Mouse (Mus musculus) spleen, adult 2 months (tissue): Measurements from ENCODE around the gene Cep135. TPM values are rescaled to one million over a fixed set of nuclear protein-coding genes. Genes with fewer than 3 reads are reported as not detected.

Experiments used
- DNase-seq, 2 experiments: peaks; one replicate each; pipeline versions ENCODE4 v3.0.0 to v3.0.0-alpha.2; 2012 to 2021; ENCODE audit warnings: low spot score in 2 of 2, low read depth in 1 of 2
- H3K27ac ChIP-seq: fragments of 200-500 bp; 2 replicates; pipeline ENCODE4 v1.5.1; 2012; ENCODE audit warnings: low read length, inconsistent platforms; ENCODE audit not compliant: insufficient read depth
- H3K27me3 ChIP-seq: fragments of 200-500 bp; 2 replicates; pipeline ENCODE4 v1.6.1; 2012; ENCODE audit warnings: mild to moderate bottlenecking, moderate library complexity, low read length, inconsistent platforms; ENCODE audit not compliant: control insufficient read depth, insufficient read depth
- H3K36me3 ChIP-seq: fragments of 200-500 bp; 2 replicates; pipeline ENCODE4 v1.6.1; 2012; ENCODE audit warnings: mild to moderate bottlenecking, low read length, inconsistent platforms; ENCODE audit not compliant: control insufficient read depth, insufficient read depth
- H3K4me1 ChIP-seq: fragments of 200-500 bp; 2 replicates; pipeline ENCODE4 v1.6.1; 2011; ENCODE audit warnings: inconsistent platforms; ENCODE audit not compliant: control insufficient read depth, insufficient read depth, insufficient read length
- H3K4me3 ChIP-seq: fragments of 200-500 bp; 2 replicates; pipeline ENCODE4 v1.5.1; 2011; ENCODE audit warnings: mild to moderate bottlenecking, inconsistent platforms; ENCODE audit not compliant: insufficient read depth, insufficient read length; ENCODE audit errors: extremely low read depth
- CTCF ChIP-seq: fragments of 200-500 bp; IDR thresholded peaks from 2 replicates; pipeline ENCODE4 v1.5.1; 2011; ENCODE audit warnings: mild to moderate bottlenecking, inconsistent platforms; ENCODE audit not compliant: insufficient read depth, insufficient read length, insufficient replicate concordance; ENCODE audit errors: extremely low read depth
- POLR2A ChIP-seq: fragments of 200-500 bp; IDR thresholded peaks from 2 replicates; pipeline ENCODE4 v1.6.1; 2011; ENCODE audit warnings: low read depth, low read length, inconsistent platforms
- WGBS: fragments of 180-500 bp; shearing (Covaris S2); methylation state at CpG from one replicate; pipeline ENCODE4 v1.1.7; 2018; 5-methylcytosine and 5-hydroxymethylcytosine counted together
- polyA plus RNA-seq: library from polyadenylated mRNA; depleted of rRNA; stranded (reverse); fragments of >200 nt; gene quantifications from 2 replicates; pipeline ENCODE4 v1.2.3, GENCODE M21; 2012

Gene Cep135
- polyA plus RNA-seq, 1 experiment = 1.3 TPM

DNA sequence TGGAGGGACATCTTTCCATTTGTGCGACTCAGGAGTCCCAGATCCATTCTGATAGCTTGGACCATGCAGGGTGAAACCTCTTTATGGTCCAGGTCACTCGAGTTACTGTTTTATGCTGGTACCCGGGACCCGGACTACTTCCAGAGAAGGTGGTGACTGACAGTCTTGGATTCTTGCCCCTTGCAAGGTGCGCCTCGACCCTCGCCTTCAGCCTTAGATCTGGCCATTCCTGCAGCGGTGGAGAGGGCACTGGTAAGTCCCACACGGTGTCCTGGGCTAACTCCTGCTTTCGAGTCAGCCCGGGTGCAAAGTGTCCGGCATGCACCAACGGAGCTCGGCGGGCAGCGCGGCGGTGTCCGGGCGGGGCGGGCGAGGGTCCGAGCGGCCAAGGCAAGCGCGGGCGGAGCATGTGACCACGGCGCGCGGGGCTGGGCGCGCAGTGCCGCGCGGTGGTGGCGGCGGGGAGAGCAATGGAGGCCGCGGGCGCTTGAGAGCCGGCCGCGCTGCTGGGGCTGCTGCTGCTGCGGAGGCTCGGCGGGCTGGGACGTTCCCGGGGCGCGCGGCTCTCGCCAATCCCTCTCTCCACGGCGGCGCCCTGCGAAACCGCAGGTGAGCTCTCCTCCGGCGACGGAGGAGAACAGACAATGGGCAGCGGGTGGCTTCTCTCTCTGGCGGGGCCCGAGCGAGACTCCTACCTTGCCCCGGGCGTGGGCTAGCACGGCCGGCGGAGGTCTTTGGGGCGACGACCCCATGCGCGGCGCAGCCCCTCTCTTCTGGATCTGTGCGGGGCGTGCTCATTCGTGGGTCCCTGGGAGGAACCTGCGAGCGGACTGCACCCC, 69.0 kb downstream of the Cep135 start:
- Histone ChIP-seq H3K27ac (no peak overlapping the region; the same call in 1 of the 2 replicates), H3K4me1 (peaks cover 3% of the 10 kb centered on the region; the same call in 1 of the 2 replicates), H3K27me3 (peaks cover 11% of the 10 kb centered on the region), H3K4me3 (peak overlapping the region; percentile 39; the same call in 1 of the 2 replicates), H3K36me3 (no peaks in the 10 kb centered on the region)
- DNase-seq = no peak
- no peak for TF ChIP-seq POLR2A
- no peak for TF ChIP-seq CTCF
- 3% methylated on average over 78 of the region's 80 CpGs for WGBS

DNA sequence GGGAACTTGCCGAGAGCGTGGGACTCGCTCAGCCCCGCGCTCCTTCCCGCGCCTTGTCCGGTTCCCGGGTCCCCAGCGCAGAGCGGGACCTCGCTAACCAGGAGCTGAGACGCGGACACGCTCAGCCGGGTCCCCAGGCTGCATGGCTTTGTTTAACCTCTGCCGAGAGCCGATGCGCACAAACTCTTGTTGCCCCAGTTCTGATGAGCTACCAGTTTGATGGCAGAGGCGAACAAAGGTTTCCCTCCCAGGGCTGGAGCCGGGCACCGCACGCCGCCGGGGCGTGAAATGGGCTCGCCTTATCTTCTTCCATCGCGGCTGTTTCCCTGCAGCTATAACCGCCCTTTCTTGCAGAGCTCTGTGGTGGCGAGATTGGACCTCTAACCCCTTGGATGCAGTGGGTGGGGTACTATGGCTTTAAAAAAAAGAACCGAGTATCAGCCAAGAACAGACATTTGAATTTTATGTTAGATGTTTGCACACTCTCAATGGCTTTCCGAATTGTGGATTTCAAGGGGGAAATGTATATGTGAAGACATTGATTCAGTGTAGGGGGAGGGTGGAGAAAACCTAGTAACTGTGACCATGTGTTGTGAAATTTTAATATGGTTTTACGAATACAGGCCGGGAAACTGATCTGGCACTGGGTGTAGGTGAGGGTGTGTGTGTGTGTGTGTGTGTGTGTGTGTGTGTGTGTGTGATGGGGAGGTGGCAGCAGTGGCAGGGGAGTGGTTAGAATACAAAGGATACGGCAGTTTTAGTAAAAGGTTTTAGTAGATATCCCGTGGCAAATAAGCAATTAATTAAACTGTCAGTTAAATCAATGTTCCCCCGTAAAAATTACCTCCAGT, 69.8 kb downstream of the Cep135 start:
- TF ChIP-seq CTCF = no peak
- TF ChIP-seq POLR2A = no peak
- Histone ChIP-seq H3K4me1 (peaks cover 3% of the 10 kb centered on the region; the same call in 1 of the 2 replicates), H3K27ac (no peak overlapping the region; the same call in 1 of the 2 replicates), H3K36me3 (no peaks in the 10 kb centered on the region), H3K4me3 (peak overlapping the region; percentile 39), H3K27me3 (peaks cover 11% of the 10 kb centered on the region)
- WGBS = 8% methylated on average over 38 of the region's 38 CpGs
- DNase-seq = no peak

DNA sequence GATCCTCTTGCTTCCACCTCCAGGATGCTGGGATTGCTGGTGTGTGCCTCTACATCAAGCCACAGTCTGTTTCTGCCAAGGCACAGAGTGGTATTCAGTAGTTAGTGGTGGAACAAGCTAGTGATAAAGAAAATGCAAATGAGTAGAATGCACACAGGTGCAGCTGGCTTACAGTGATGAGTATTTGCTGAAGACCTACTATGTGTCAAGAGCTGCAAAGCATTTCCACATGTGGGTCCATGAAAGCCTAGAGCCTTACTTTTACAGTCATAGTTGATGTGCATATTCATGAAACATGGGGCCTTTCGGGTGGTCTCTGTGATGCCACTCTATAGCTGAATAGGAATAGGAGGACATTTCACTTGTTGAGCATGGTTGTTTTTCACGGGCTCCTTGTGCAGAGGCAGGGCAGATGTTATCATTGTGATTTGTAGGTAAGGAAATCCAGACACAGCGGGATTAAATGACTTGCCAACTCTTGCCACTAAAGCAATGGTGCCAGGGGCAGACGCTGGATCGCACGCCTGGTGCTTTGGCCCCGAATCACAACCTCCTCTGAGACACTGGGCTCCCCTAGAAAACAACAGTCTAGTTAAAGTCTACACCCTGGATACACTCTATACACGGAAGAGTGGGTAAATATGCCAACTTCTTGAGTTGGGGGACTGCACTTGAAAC, 71.6 kb downstream of the Cep135 start:
- WGBS = 91% methylated on average over 8 of the region's 8 CpGs
- no peak overlapping the region for H3K27ac ChIP-seq
- DNase-seq = no peak
- no peaks in the 10 kb centered on the region for H3K36me3 ChIP-seq
- H3K27me3 ChIP-seq = peaks cover 11% of the 10 kb centered on the region
- no peak for TF ChIP-seq CTCF
- no peak for TF ChIP-seq POLR2A
- H3K4me1 ChIP-seq = peaks cover 3% of the 10 kb centered on the region; the same call in 1 of the 2 replicates
- no peak overlapping the region for H3K4me3 ChIP-seq

DNA sequence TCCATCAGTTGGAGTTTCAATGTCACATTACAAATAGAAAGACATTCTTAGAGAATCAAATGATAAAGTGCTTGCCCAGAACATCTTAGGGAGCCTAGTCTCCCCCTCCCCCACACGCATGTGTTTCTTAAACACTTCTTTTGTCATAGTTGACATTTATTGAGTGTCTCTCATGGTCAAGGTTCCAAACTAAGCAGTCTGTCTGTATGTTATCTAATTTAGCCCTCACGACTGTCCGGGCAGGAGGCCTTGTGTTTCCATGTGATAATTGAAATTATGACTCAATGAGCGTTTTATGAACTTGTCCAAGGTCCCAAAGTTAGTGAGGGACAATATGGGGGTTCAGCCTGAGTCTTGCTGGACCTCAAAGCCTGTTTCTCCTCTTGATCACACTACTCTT, 72.8 kb downstream of the Cep135 start:
- H3K27ac ChIP-seq = no peak overlapping the region
- no peaks in the 10 kb centered on the region for H3K36me3 ChIP-seq
- H3K4me3 ChIP-seq = no peak overlapping the region
- TF ChIP-seq POLR2A = no peak
- TF ChIP-seq CTCF = no peak
- H3K27me3 ChIP-seq = peaks cover 11% of the 10 kb centered on the region
- peaks cover 3% of the 10 kb centered on the region; the same call in 1 of the 2 replicates for H3K4me1 ChIP-seq
- WGBS = 83% methylated on average over 4 of the region's 4 CpGs
- DNase-seq = no peak

DNA sequence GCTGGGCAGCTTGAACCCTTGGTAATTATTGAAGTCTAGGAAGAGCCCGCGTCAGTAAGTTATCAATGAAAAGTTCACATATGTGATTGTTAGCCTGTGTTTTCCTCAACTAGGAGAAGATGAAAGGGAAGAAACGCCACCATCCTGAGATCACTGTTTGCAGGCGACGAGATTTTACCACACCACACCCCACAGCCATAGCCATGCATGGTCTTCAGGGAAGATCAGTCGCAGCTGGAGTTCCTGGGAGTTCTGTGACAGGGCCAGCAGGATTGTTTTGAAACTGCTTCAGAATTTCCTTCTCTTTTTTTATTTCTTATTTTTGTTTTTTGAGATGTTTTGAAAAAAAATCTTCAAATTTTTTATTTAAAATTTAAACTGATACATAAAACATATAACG, 76.4 kb downstream of the Cep135 start:
- H3K36me3 ChIP-seq = no peaks in the 10 kb centered on the region
- H3K4me1 ChIP-seq = no peaks in the 10 kb centered on the region
- H3K4me3 ChIP-seq = no peak overlapping the region
- no peak overlapping the region for H3K27ac ChIP-seq
- no peak for TF ChIP-seq POLR2A
- TF ChIP-seq CTCF = no peak
- no peak for DNase-seq
- WGBS = 90% methylated on average over 7 of the region's 7 CpGs
- H3K27me3 ChIP-seq = no peaks in the 10 kb centered on the region

DNA sequence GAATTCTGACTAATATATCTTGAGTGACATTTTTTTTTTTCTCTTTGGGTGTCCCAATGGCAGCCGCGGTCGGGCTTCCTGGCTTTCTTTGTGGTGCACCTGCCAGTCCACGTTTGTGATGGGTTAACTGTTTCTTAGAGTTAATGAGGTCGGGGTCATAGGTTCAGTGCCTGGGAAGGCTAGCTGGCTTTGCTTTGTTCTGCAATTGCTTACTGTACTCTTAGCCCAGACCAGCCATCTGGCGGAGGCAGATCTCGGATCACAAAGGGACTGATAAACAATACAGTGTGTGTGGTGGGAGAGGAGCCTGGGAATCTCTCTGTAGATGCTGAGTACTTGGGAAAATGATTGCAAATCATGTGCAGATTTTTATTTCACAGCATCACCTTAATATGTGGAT, 76.9 kb downstream of the Cep135 start:
- Histone ChIP-seq H3K4me1 (no peaks in the 10 kb centered on the region), H3K27me3 (no peaks in the 10 kb centered on the region), H3K4me3 (no peak overlapping the region), H3K36me3 (no peaks in the 10 kb centered on the region), H3K27ac (no peak overlapping the region)
- no peak for DNase-seq
- 68% methylated on average over 7 of the region's 7 CpGs for WGBS
- TF ChIP-seq POLR2A (no peak), CTCF (no peak)
